Mouse (Mus musculus) midbrain, embryonic 10.5 days (tissue): ENCODE data around the gene Acvr2b. TPM values are rescaled to one million over a fixed set of nuclear protein-coding genes. Genes with fewer than 3 reads are reported as not detected.

Experiments used
- DNase-seq: peaks from one replicate; pipeline ENCODE4 v3.0.0-alpha.2; 2017; ENCODE audit warnings: low spot score
- H3K27ac ChIP-seq: fragments of 300-500 bp; sonication (generic); replicated peaks from 2 replicates; pipeline ENCODE4 v1.5.1; 2016; ENCODE audit warnings: mild to moderate bottlenecking
- H3K27me3 ChIP-seq: fragments of 300-500 bp; sonication (generic); 2 replicates; pipeline ENCODE4 v1.6.1; 2016; ENCODE audit warnings: low read depth, mild to moderate bottlenecking; ENCODE audit not compliant: poor library complexity, severe bottlenecking
- H3K36me3 ChIP-seq: fragments of 300-500 bp; sonication (generic); 2 replicates; pipeline ENCODE4 v1.6.1; 2016; ENCODE audit warnings: mild to moderate bottlenecking, moderate library complexity
- H3K4me1 ChIP-seq: fragments of 300-500 bp; sonication (generic); 2 replicates; pipeline ENCODE4 v1.6.1; 2016
- H3K4me3 ChIP-seq: fragments of 300-500 bp; sonication (generic); 2 replicates; pipeline ENCODE4 v1.5.1; 2016; ENCODE audit warnings: mild to moderate bottlenecking, moderate library complexity
- H3K9me3 ChIP-seq: fragments of 300-500 bp; sonication (generic); replicated peaks from 2 replicates; pipeline ENCODE4 v1.6.1; 2016; ENCODE audit warnings: mild to moderate bottlenecking
- WGBS: fragments of 180-500 bp; shearing (Covaris S2); methylation state at CpG from one replicate; pipeline ENCODE4 v1.1.7; 2016; 5-methylcytosine and 5-hydroxymethylcytosine counted together
- polyA plus RNA-seq: library from polyadenylated mRNA; unstranded; fragments of >200 nt; fragmentation: Nextera tagmentation; extraction: Ambion mirVana; gene quantifications from 2 replicates; pipeline ENCODE4 v1.2.1, GENCODE M21; 2016

Acvr2b gene
- polyA plus RNA-seq, 1 experiment from 2014 or later, result 63.7 TPM

DNA sequence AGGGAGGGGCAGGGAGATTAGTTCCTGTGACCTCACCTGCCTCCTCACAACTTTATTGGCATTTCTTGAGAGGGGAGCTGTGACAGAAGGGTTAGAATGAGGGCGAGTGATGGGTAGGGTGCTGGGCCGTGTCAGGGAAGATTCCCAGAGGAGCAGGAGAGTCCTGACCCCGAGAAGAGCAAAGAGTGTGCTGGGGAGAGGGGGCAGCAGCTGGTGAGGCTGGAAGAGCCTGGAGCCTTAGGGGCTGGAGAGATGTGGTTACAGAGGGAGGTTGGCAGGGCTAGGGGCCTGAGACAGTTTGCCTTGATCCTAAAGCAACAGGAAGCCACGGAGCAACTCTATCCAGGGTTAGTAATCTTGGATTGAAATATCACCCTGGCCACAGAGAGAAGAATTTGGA is 79.7 kb downstream of the Acvr2b start:
- Histone ChIP-seq H3K4me1 (peaks cover 16% of the 10 kb centered on the region), H3K27me3 (peaks cover 23% of the 10 kb centered on the region), H3K27ac (no peak overlapping the region), H3K4me3 (no peak overlapping the region), H3K36me3 (no peaks in the 10 kb centered on the region), H3K9me3 (no peaks in the 10 kb centered on the region)
- 80% methylated on average over 4 of the region's 4 CpGs for WGBS
- DNase-seq, result no peak

DNA sequence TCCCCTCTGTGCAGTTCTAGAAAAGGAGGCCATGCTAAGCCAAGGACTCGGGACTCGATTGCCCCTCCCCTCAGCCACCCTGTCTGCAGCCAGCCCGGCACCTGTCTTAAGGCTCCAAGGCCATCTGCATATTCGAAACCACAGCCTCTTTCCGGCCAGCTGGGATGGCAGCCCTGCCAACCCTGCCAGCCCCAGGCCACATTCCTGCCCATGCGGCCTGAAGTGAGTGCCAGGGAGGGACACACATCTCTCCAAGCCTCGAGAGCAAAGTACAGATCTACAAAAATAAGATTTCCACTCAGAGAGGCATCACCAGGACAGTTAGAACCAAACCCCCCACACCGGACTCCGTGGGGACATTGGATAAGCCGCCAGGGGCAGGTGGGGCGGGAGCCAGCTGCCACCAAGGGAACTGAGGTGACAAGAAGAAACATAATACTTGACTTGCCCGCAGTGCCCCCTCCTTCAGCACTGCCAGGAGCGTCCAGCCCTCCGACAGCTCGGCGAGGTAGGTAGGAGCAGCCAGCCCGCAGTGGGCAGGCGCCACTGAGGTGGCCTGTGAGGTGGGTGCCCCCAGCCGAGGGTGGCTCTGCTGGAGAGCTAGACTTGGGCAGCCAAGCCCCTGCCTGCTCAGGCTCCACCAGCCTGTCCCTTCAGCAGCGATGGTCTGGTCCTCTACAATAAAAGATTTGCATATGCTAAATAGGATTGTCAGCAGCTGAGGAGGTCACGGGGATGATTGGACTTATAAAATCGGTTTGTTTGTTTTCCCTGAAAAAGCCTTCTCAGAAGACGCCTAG is 81.8 kb downstream of the Acvr2b start:
- DNase-seq, result no peak
- 59% methylated on average over 23 of the region's 23 CpGs for WGBS
- no peak overlapping the region for H3K27ac ChIP-seq
- H3K27me3 ChIP-seq, result peaks cover 15% of the 10 kb centered on the region; the same call in 1 of the 2 replicates
- no peak overlapping the region for H3K4me3 ChIP-seq
- peaks cover 16% of the 10 kb centered on the region for H3K4me1 ChIP-seq
- no peaks in the 10 kb centered on the region for H3K36me3 ChIP-seq
- no peaks in the 10 kb centered on the region for H3K9me3 ChIP-seq

DNA sequence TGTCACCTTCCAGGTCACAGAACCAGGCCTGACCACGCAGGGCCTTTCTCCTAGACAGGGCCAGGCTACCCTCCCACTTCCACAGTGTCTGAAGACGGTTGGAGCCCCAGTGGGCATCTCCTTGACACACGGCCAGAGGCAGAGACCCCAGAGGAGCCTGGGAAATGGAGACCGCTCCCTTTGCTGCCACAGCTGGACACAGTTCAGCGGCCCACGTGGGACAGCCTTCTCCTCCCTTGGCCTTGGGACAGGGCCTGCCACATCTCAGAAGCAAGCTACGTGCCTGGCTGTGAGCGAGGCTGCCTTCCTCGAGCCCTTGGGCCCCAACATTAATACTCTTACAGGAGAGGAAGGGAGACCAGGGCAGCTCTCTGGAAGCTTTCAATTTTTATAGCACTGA is 82.5 kb downstream of the Acvr2b start:
- no peaks in the 10 kb centered on the region for H3K36me3 ChIP-seq
- 72% methylated on average over 9 of the region's 9 CpGs for WGBS
- peaks cover 12% of the 10 kb centered on the region for H3K4me1 ChIP-seq
- H3K27me3 ChIP-seq, result peaks cover 15% of the 10 kb centered on the region; the same call in 1 of the 2 replicates
- H3K27ac ChIP-seq, result no peak overlapping the region
- no peak overlapping the region for H3K4me3 ChIP-seq
- H3K9me3 ChIP-seq, result no peaks in the 10 kb centered on the region
- no peak for DNase-seq

Other genes starting within 250 kb of the Acvr2b start
- 1.5 and 1.9 TPM in 2 replicates for gene Acaa1b, start 245.0 kb upstream of the Acvr2b start, polyA plus RNA-seq
- not detected in 2 replicates for gene Gm47289, start 243.0 kb upstream of the Acvr2b start, polyA plus RNA-seq
- gene Slc22a13, start 193.0 kb upstream of the Acvr2b start, polyA plus RNA-seq, result not detected in 2 replicates
- 14.4 and 15.0 TPM in 2 replicates for gene Oxsr1, start 79.7 kb upstream of the Acvr2b start, polyA plus RNA-seq
- gene Acaa1a, start 62.4 kb upstream of the Acvr2b start, polyA plus RNA-seq, result 75.5 and 82.4 TPM in 2 replicates
- gene Myd88, start 60.7 kb upstream of the Acvr2b start, polyA plus RNA-seq, result 7.5 and 8.2 TPM in 2 replicates
- gene Xylb, start 44.7 kb upstream of the Acvr2b start, polyA plus RNA-seq, result 6.9 and 7.7 TPM in 2 replicates
- gene Slc22a14, start 36.6 kb upstream of the Acvr2b start, polyA plus RNA-seq, result not detected in 2 replicates
- 36.5 and 37.5 TPM in 2 replicates for gene Exog, start 42.8 kb downstream of the Acvr2b start, polyA plus RNA-seq
- 0.12 and 0.22 TPM in 2 replicates for gene Scn5a, start 176.9 kb downstream of the Acvr2b start, polyA plus RNA-seq